Mouse (Mus musculus): ENCODE results near the gene Hyls1. TPM values are rescaled to one million over a fixed set of nuclear protein-coding genes. Genes with fewer than 3 reads are reported as not detected.
"Not testable (repeated sequence)": the region's sequence is repeated elsewhere in the genome, so short reads cannot be mapped to it uniquely, and the experiment has no call there.

Gene Hyls1
- 30.6 and 41.8 TPM in 2 replicates for total RNA-seq (2015; ENCODE audit: low replicate concordance)
- total RNA-seq (2017; ENCODE audit: low replicate concordance): 28.7 and 37.7 TPM in 2 replicates

GRCm38 (mm10) chr9:35569571-35570534, at the start of gene Hyls1, which contains the start of gene Pate2:
Gene Hyls1, minus strand, starts transcription at chr9:35570398.
Gene Pate2, plus strand, starts transcription at chr9:35570284.
- peak; percentile 96 for ATAC-seq (replicated peaks; ENCODE audit: low FRiP score, poor library complexity, severe bottlenecking)

- not testable (repeated sequence) for ATAC-seq (replicated peaks; ENCODE audit: low FRiP score, poor library complexity, severe bottlenecking)
These were observed 46.6 kb upstream of the Hyls1 start for GRCm38 (mm10) chr9:35616784-35617183.

- no peak for ATAC-seq (replicated peaks; ENCODE audit: low FRiP score, poor library complexity, severe bottlenecking)
These were observed 43.8 kb upstream of the Hyls1 start for GRCm38 (mm10) chr9:35614005-35614404.

DNA sequence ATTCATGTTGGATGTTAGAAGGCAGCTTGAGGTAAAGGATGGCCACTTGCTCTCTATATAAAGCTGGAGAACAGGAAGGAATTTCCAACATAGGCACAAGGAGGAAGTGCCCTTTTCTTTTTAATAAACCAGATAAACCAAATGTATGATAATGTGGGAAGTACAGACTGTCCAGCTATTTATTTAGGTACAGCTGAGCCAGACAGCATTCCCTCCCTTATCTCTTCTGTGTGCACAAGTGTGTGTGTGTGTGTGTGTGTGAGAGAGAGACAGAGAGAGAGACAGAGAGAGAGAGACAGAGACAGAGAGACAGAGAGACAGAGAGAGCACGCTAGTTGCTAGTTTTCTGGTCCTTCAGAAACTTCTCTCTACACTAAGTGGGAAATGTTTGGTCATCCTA, 41.6 kb upstream of the Hyls1 start, which contains the start of gene Pate4:
Gene Pate4, minus strand, starts transcription at position 101 of the 400 bp plus-strand sequence.
- ATAC-seq (replicated peaks; ENCODE audit: low FRiP score, poor library complexity, severe bottlenecking): no peak

- no peak for ATAC-seq (replicated peaks; ENCODE audit: low FRiP score, poor library complexity, severe bottlenecking)
These were observed 37.6 kb upstream of the Hyls1 start for GRCm38 (mm10) chr9:35607647-35608405.

DNA sequence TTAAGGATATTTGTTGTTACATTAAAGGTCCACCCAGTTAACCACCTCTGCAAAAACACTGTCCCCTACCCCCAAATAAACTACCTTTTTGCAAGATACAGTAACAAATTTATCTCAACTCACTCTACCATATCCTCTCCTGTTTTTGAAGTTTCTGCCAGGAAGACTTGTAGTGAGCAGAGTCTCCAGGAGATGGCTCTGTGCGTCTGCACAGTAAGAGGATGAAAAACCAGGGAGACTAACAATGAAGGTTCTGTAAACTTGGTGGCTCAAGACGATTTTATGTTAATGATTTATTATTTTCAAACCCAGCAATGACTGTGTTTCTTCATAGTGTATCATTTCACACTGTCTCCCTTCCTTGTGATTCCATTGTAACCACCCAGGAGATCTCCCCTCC, 22.7 kb upstream of the Hyls1 start:
- no peak for ATAC-seq (replicated peaks; ENCODE audit: low FRiP score, poor library complexity, severe bottlenecking)

DNA sequence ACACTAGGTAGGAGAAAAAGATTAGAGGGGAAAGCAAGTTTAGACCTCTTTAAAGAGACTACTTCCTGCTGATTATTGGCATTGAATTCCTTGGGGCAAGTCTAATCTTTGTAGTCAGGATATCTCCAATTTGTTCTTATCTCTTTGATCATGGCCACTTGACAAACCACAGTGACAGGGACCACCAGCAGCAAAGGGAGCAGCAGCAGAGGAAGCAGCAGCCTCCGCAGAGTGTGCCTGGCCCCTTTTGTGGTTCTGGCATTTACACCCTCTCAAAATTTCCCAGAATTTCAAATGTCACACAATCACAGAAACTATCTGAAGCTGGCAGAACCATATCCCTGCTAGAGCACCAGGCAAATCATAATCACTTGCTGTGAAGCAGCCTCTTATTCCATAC, 17.5 kb upstream of the Hyls1 start:
- no peak for ATAC-seq (replicated peaks; ENCODE audit: low FRiP score, poor library complexity, severe bottlenecking)

DNA sequence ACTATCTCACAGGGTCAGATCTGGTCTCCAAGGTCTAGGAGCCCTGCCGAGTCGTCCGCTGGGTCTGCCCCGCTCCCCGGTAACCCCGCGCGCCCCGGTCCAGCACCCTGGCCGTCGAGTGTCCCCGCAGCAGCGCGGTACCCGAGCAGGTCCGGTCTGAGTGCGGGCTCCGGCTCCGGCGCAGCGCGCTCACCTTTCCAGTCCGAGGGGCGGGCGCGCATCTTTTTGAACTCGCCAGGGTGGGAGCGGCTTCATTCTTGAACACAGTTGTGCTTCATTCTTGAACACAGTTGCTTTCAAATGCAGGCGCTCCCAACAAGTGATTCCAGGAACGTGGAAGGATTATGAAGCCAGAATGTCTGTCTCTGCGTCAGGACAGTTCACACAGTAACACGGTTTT, 4.2 kb upstream of the Hyls1 start:
- no peak for ATAC-seq (replicated peaks; ENCODE audit: low FRiP score, poor library complexity, severe bottlenecking)

GRCm38 (mm10) chr9:35570663-35571062, 465 bp upstream of the Hyls1 start:
- no peak for ATAC-seq (replicated peaks; ENCODE audit: low FRiP score, poor library complexity, severe bottlenecking)

DNA sequence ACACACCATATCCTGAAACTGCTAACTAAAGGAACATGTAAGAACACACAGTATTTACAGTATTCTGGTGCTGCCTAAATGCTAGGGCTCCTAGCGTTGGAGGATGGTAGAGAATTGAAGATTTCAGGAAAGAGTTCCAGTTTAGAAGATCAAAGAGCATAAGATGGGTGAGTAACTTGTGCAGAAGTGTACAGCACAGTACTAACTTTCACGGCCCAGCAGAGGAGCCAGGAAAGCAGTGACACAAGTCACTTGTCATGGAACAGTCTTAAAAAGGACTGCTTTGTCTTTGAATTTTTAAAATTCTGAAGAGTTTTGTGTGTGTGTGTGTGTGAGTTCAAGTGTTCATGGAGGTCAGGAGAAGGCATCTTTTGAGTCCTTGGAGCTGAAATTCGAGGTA, 2.2 kb downstream of the Hyls1 start:
- no peak for ATAC-seq (replicated peaks; ENCODE audit: low FRiP score, poor library complexity, severe bottlenecking)

DNA sequence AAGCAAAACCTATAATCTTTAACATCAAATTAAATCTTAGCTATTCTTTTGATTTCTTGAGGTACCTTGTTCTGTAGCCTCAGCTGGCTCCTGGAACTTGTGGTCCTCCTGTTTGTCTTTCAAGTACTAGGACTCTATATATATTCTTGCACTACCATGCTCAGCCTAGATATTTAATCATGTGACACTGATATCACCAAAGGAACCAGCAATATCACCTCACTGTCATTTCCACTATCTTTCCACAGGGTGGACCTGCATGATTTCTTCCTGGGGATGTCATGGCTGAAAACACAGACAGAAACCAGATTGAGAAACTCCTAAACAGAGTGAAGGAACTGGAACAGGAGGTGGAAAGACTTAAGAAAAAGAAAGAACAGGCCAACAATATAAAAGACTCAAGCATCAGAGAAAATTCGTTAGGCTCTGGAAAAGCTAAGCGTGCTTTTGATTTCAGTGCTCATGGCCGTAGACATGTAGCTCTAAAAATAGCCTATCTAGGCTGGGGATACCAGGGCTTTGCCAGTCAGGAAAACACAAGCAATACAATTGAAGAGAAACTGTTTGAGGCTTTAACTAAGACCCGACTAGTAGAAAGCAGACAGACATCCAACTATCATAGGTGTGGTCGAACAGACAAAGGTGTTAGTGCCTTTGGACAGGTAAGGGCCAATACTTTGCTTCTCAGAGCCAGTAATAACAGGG, 5.5 kb downstream of the Hyls1 start:
- no peak for ATAC-seq (replicated peaks; ENCODE audit: low FRiP score, poor library complexity, severe bottlenecking)

DNA sequence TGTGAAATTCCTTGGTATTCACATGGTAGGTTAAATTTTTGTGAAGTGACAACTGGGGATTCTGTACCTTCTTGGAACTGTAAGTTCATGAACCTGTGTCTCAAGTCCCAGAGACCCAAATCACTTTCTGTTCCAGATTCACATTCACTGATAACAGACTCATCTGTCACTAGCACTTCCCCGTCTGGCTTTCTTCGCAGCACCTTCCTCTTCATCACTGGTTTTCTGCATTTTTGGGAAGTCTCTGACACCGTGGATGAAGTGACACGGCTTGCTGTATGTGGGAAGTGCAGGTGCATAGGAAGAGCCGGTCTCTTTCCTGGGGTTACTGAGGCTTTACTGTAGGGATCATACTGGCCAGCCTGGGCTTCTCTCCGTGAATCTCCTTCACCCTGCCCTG, 8.6 kb downstream of the Hyls1 start:
- no peak for ATAC-seq (replicated peaks; ENCODE audit: low FRiP score, poor library complexity, severe bottlenecking)

DNA sequence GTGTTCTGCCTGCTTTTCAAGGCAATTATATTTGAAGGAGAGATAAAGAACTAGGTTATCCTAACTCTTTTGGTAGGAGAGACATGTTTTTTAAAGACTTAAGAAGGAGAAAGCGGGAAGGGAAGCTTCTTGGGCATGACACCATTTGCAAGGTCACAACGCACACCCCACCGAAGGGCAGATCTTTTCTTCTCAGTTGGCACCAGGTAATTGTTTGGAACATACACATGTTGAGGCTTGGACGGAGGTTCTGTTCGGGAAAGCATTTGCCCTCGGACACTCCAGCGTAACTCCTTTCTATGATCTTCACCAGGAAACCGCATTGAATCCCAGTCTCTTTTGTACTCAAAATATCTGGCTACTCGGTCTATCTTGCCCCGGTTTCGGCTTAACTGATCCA, 9.1 kb downstream of the Hyls1 start:
- ATAC-seq (replicated peaks; ENCODE audit: low FRiP score, poor library complexity, severe bottlenecking): no peak

- peak; percentile 78 for ATAC-seq (replicated peaks; ENCODE audit: low FRiP score, poor library complexity, severe bottlenecking)
These were observed 10.9 kb downstream of the Hyls1 start for GRCm38 (mm10) chr9:35559009-35559890.

DNA sequence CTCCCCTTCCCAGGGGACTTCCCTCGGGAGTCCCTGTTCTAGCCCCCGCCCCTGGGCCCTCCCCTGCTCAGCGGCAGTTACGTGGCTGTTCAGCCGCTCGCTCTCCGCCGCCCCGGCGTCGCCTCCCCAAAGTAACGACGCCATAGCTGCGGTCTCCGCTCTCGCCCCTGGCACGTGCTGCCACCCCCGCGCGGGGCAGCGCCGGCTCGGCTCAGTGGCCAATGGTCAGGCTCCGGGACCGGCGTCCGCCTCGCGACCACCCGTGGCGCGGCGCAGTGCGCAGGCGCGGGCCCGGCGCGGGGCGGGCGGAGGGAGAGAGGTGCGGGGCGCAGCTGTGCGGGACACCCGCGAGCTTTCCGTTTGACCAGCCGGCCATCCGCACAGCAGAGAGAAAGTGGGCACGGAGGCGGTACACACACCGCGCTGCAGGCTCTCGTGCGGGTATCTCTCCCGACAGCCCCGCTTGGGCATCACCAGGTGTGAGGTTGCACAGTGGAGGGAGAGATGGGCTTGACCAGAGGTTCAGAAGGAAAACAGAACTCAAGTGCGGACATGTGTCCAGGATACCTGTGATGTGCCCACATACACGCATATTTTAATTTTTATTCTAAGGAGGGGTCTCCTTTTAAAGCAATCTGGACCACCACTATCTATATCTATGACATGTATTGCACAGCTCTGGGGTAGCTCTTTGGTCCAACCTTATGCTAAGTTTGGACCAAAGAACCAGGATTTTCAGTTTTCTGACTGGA, 11.8 kb downstream of the Hyls1 start, which contains the start of the genes Ddx25 and Pus3:
Gene Ddx25, minus strand, starts transcription at position 272 of the 752 bp plus-strand sequence.
Gene Pus3, plus strand, starts transcription at position 339 of the 752 bp plus-strand sequence.
- ATAC-seq (replicated peaks; ENCODE audit: low FRiP score, poor library complexity, severe bottlenecking): no peak

- no peak for ATAC-seq (replicated peaks; ENCODE audit: low FRiP score, poor library complexity, severe bottlenecking)
These were observed 13.6 kb downstream of the Hyls1 start for GRCm38 (mm10) chr9:35556494-35557102.

DNA sequence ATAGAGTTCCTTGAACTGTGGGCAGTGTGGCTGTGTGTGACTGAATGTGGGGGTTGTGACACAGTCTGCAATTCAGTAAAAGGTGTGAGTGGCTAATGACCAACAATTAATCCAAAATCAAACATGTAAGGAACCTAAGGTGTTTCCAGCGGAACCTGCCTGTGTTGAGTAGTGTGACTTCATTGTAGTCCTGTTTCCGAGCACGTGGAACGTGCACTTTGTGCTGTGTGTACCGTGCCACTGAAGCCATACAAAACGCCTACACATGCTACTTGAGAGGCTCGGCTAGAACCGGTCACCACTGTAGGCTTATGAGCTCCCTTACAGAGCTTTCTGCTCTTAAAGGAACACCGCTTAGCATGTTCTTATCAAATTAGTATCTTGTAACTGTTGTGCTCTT, 21.7 kb downstream of the Hyls1 start:
- no peak for ATAC-seq (replicated peaks; ENCODE audit: low FRiP score, poor library complexity, severe bottlenecking)

DNA sequence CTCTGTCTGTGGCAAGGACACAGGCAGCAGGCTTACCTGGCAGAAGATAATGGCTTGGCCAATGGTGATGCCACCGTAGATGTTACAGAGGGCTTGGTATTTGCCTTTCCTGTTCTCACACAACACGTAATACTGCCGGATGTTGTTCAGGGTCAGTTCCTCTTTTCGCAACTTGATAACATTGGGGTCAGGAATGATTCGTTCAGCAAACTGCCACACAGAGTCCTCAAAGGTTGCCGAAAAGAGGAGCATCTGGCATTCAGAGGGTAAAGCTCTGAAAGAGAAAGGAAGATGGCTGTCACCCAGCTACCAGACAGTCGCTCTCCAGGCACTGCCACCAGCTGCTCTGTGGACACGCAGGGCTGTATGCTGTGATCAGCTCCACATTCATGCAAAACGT, 23.5 kb downstream of the Hyls1 start:
- ATAC-seq (replicated peaks; ENCODE audit: low FRiP score, poor library complexity, severe bottlenecking): no peak
